Mouse (Mus musculus) adrenal gland (tissue): ENCODE data around the gene Tstd1.

ENCODE experiments used
- intact Hi-C: fragments of 180-260 bp; cut with DNase I; formaldehyde crosslinking; loops from one replicate; pipeline ENCODE4 v1.15.1; 2025
- long read RNA-seq, 2 experiments: library from polyadenylated mRNA; unstranded; transcript quantifications; one replicate each; pipeline ENCODE4 v2.0.0; 2020; ENCODE audit warnings: borderline replicate concordance in 1 of 2; ENCODE audit not compliant: insufficient replicate concordance in 1 of 2

Gene Tstd1
- long read RNA-seq, experiment 1, result 0 reads
- long read RNA-seq, experiment 2, result 0 reads

GRCm38 (mm10) chr1:171418660-171419059, at the start of gene Tstd1:
TSS of gene Tstd1 (plus strand) at chr1:171418872.
- intact Hi-C loops, result no loop called here

- intact Hi-C loops, result loop anchor here (5.0 kb wide), 1 partner anchor 37 kb away; no protein-coding TSS in a partner anchor
Observed at GRCm38 (mm10) chr1:171369845-171370556, 48.7 kb upstream of the Tstd1 start, which contains the start of gene Nectin4. TSS of gene Nectin4 (plus strand) at chr1:171370099.

GRCm38 (mm10) chr1:171372880-171373279, 45.8 kb upstream of the Tstd1 start:
- intact Hi-C loops, result loop anchor here (5.0 kb wide), 1 partner anchor 34 kb away; no protein-coding TSS in a partner anchor

- intact Hi-C loops, result loop anchor here (5.0 kb wide), 1 partner anchor 33 kb away; no protein-coding TSS in a partner anchor
Observed at GRCm38 (mm10) chr1:171373946-171374345, 44.7 kb upstream of the Tstd1 start.

- intact Hi-C loops, result no loop called here
Observed at GRCm38 (mm10) chr1:171375646-171376097, 43.0 kb upstream of the Tstd1 start.

GRCm38 (mm10) chr1:171378298-171378697, 40.4 kb upstream of the Tstd1 start:
- intact Hi-C loops, result no loop called here

- intact Hi-C loops, result no loop called here
Observed at GRCm38 (mm10) chr1:171379935-171380599, 38.6 kb upstream of the Tstd1 start.

GRCm38 (mm10) chr1:171382096-171382620, 36.5 kb upstream of the Tstd1 start:
- intact Hi-C loops, result no loop called here

- intact Hi-C loops, result no loop called here
Observed at GRCm38 (mm10) chr1:171384361-171384760, 34.3 kb upstream of the Tstd1 start.

GRCm38 (mm10) chr1:171385171-171385570, 33.5 kb upstream of the Tstd1 start:
- intact Hi-C loops, result no loop called here

GRCm38 (mm10) chr1:171387099-171387498, 31.6 kb upstream of the Tstd1 start:
- intact Hi-C loops, result no loop called here

- intact Hi-C loops, result no loop called here
Observed at GRCm38 (mm10) chr1:171388376-171389102, 30.1 kb upstream of the Tstd1 start, which contains the start of gene Arhgap30. TSS of gene Arhgap30 (plus strand) at chr1:171388954.

- intact Hi-C loops, result no loop called here
Observed at GRCm38 (mm10) chr1:171390101-171390500, 28.6 kb upstream of the Tstd1 start.

GRCm38 (mm10) chr1:171401821-171402220, 16.9 kb upstream of the Tstd1 start:
- intact Hi-C loops, result no loop called here

- intact Hi-C loops, result no loop called here
Observed at GRCm38 (mm10) chr1:171402991-171403390, 15.7 kb upstream of the Tstd1 start.

- intact Hi-C loops, result loop anchor here (5.0 kb wide), 1 partner anchor 35 kb away; the partner anchor contains the start of gene Nectin4
Observed at GRCm38 (mm10) chr1:171407263-171407662, 11.4 kb upstream of the Tstd1 start.

GRCm38 (mm10) chr1:171410231-171410630, 8.4 kb upstream of the Tstd1 start:
- intact Hi-C loops, result loop anchor here (5.0 kb wide), 1 partner anchor 67 kb away; no protein-coding TSS in a partner anchor

- intact Hi-C loops, result loop anchor here (5.0 kb wide), 1 partner anchor 66 kb away; no protein-coding TSS in a partner anchor
Observed at GRCm38 (mm10) chr1:171410947-171411484, 7.7 kb upstream of the Tstd1 start, which contains the start of gene Usf1. TSS of gene Usf1 (plus strand) at chr1:171411313.

GRCm38 (mm10) chr1:171411492-171411941, 7.2 kb upstream of the Tstd1 start:
- intact Hi-C loops, result loop anchor here (5.0 kb wide), 1 partner anchor 66 kb away; no protein-coding TSS in a partner anchor

GRCm38 (mm10) chr1:171412001-171412441, 6.7 kb upstream of the Tstd1 start:
- intact Hi-C loops, result loop anchor here (5.0 kb wide), 1 partner anchor 65 kb away; no protein-coding TSS in a partner anchor
